8 mouse cellular contexts compared by ENCODE assay signal in genomic region chr2:4316589-4316988, GRCm38 (mm10).
DNase-seq lines count a peak whose midpoint lies in the region; ATAC-seq and TF ChIP-seq lines count a peak whose summit lies in the region.

No protein-coding gene starts in this region.

- TF ChIP-seq CTCF in heart, adult 2 months (IDR thresholded peaks at IDR 0.05): peak; percentile 76
- peak; percentile 42 for TF ChIP-seq CTCF in lung, adult 2 months (IDR thresholded peaks at IDR 0.05; ENCODE audit: insufficient read depth, low read length)

- no peak for TF ChIP-seq EP300 in heart, adult 2 months (IDR thresholded peaks at IDR 0.05; ENCODE audit: insufficient read depth, low read depth, low read length)

- WGBS in heart, adult 2 months: 71% methylated on average over 2 of the region's 2 CpGs
- 56% methylated on average over 2 of the region's 2 CpGs for WGBS in heart, embryonic 11.5 days (ENCODE audit: insufficient replicate concordance)
- WGBS in lung, adult 2 months: 67% methylated on average over 2 of the region's 2 CpGs

- H3K4me1 ChIP-seq in heart, adult 2 months (ENCODE audit: control insufficient read depth, insufficient read depth, low read length): peaks cover 1% of the 10 kb centered on the region
- 0 out of 2 replicates have a peak, but pooled peaks cover 2% of the 10 kb centered on the region for H3K4me1 ChIP-seq in heart, embryonic 11.5 days (ENCODE audit: control insufficient read depth, insufficient read depth, low read length)
- no peaks in the 10 kb centered on the region for H3K4me1 ChIP-seq in lung, adult 2 months (ENCODE audit: control insufficient read depth, insufficient read depth, low read length)

- no peaks in the 10 kb centered on the region for H3K36me3 ChIP-seq in heart, adult 2 months (ENCODE audit: control insufficient read depth, insufficient read depth, low read length)
- H3K36me3 ChIP-seq in heart, embryonic 11.5 days (ENCODE audit: control insufficient read depth, insufficient read depth, low read length): no peaks in the 10 kb centered on the region
- H3K36me3 ChIP-seq in myocyte (ENCODE audit: control insufficient read depth, insufficient read depth): no peaks in the 10 kb centered on the region

- no peak overlapping the region for H3K9ac ChIP-seq in heart, adult 2 months (ENCODE audit: low read depth, low read length)
- no peak overlapping the region for H3K9ac ChIP-seq in heart, embryonic 11.5 days (ENCODE audit: low read depth, low read length)

- no peaks in the 10 kb centered on the region for H3K9me3 ChIP-seq in heart, embryonic 11.5 days (replicated peaks; ENCODE audit: control insufficient read depth, low read length)

- DNase-seq in heart, adult 2 months: no peak
- no peak for DNase-seq in lung, adult 2 months
- DNase-seq in lung, postnatal 25 days (ENCODE audit: low spot score): no peak
- no peak for DNase-seq in MN1 (ENCODE audit: low spot score)
- no peak for DNase-seq in urinary bladder, postnatal 25 days (ENCODE audit: low spot score)

- no peak overlapping the region for H3K27ac ChIP-seq in heart, adult 2 months
- H3K27ac ChIP-seq in heart, embryonic 11.5 days (ENCODE audit: low read depth, low read length): no peak overlapping the region

- H3ac ChIP-seq in myocyte (ENCODE audit: control insufficient read depth, insufficient read length): no peak overlapping the region

- no peak for ATAC-seq in heart, embryonic 11.5 days (replicated peaks; ENCODE audit: insufficient number of reproducible peaks, low FRiP score, low TSS enrichment)
- ATAC-seq in common myeloid progenitor, adult 5-6 weeks (replicated peaks; ENCODE audit: low read depth, poor library complexity, severe bottlenecking): peak; percentile 53

- no peak overlapping the region for H3K4me3 ChIP-seq in heart, adult 2 months
- H3K4me3 ChIP-seq in heart, embryonic 11.5 days (ENCODE audit: low read depth, low read length): no peak overlapping the region
- H3K4me3 ChIP-seq in lung, adult 2 months (replicated peaks; ENCODE audit: extremely low read depth, low read depth, low read length): no peak overlapping the region
- no peak overlapping the region for H3K4me3 ChIP-seq in myocyte

- no peak for TF ChIP-seq POLR2A in heart, adult 2 months (IDR thresholded peaks at IDR 0.05; ENCODE audit: insufficient read depth, low read depth, low read length)
- TF ChIP-seq POLR2A in lung, adult 2 months (IDR thresholded peaks at IDR 0.05; ENCODE audit: borderline replicate concordance, extremely low read depth, low read depth, low read length): no peak
- TF ChIP-seq POLR2A in myocyte (IDR thresholded peaks at IDR 0.05; ENCODE audit: insufficient read length, low read depth): no peak

- intact Hi-C loops in heart, adult 2 months (cut with DNase I): loop anchor here (1.0 to 5.0 kb wide), 2 partner anchors 94 to 176 kb away; no protein-coding TSS in a partner anchor

- H3K79me2 ChIP-seq in heart, adult 2 months (replicated peaks; ENCODE audit: control insufficient read depth, insufficient read depth, low read length): no peaks in the 10 kb centered on the region
- peaks cover 42% of the 10 kb centered on the region for H3K79me2 ChIP-seq in myocyte (ENCODE audit: control insufficient read depth, insufficient read depth)

- H3K4me2 ChIP-seq in heart, embryonic 11.5 days: no peak overlapping the region
- peak overlapping the region; percentile 46 for H3K4me2 ChIP-seq in myocyte (ENCODE audit: low read depth)

- no peaks in the 10 kb centered on the region for H3K27me3 ChIP-seq in heart, adult 2 months (ENCODE audit: control insufficient read depth, insufficient read depth, low read length)
- no peaks in the 10 kb centered on the region for H3K27me3 ChIP-seq in heart, embryonic 11.5 days (ENCODE audit: control insufficient read depth, insufficient read depth, low read length)
- H3K27me3 ChIP-seq in myocyte (ENCODE audit: control insufficient read depth, insufficient read depth, insufficient read length): no peaks in the 10 kb centered on the region

TF ChIP-seq in myocyte, 11 proteins besides CTCF, POLR2A, EP300 and RAD21:
- TF ChIP-seq TCF12 (IDR thresholded peaks at IDR 0.05; ENCODE audit: insufficient read depth, poor library complexity, severe bottlenecking): no peak
- TF ChIP-seq MAX (IDR thresholded peaks at IDR 0.05; ENCODE audit: low read depth): no peak
- no peak for TF ChIP-seq E2F4 (IDR thresholded peaks at IDR 0.05; ENCODE audit: insufficient read depth)
- no peak for TF ChIP-seq CEBPB (IDR thresholded peaks at IDR 0.05; ENCODE audit: insufficient read depth, poor library complexity, severe bottlenecking)
- TF ChIP-seq USF1 (IDR thresholded peaks at IDR 0.05; ENCODE audit: low read depth): no peak
- TF ChIP-seq MYOG (IDR thresholded peaks at IDR 0.05; ENCODE audit: control insufficient read depth in 1 of 3, insufficient read depth in 1 of 3, insufficient read length in 2 of 3, low read depth in 2 of 3): no peak
- no peak for TF ChIP-seq POLR2AphosphoS2 (IDR thresholded peaks at IDR 0.05; ENCODE audit: insufficient read length, low read depth)
TF ChIP-seq in myocyte: peak in this region for 0.
